Mouse (Mus musculus) liver, embryonic 14.5 days (tissue): ENCODE measurements at regions not wholly inside any gene's neighbourhood (a gene's known extent, or its start where the extent isn't known, plus 50 kb on each side); places are given as distances from the start of the nearest gene placed in this dataset.

Experiments
- ATAC-seq: fragments of 200-750 bp; cut with Nextera tagmentation; 2 replicates; pipeline ENCODE4 v1.8.0; 2017; ENCODE audit warnings: moderate number of reproducible peaks, mild to moderate bottlenecking, moderate library complexity; ENCODE audit not compliant: insufficient read depth
- DNase-seq, 3 experiments: peaks; one replicate each; pipeline ENCODE4 v3.0.0-alpha.2; 2012 to 2013; ENCODE audit warnings: low read depth in 3 of 3, low spot score in 3 of 3
- H3K27ac ChIP-seq: fragments of 300-500 bp; sonication (generic); 2 replicates; pipeline ENCODE4 v1.5.1; 2014; ENCODE audit warnings: moderate library complexity, mild to moderate bottlenecking, control low read depth, inconsistent platforms
- H3K27me3 ChIP-seq: fragments of 300-500 bp; sonication (generic); 2 replicates; pipeline ENCODE4 v1.6.1; 2014; ENCODE audit warnings: mild to moderate bottlenecking, low read length, moderate library complexity; ENCODE audit not compliant: control insufficient read depth, insufficient read depth
- H3K36me3 ChIP-seq: fragments of 300-500 bp; sonication (generic); replicated peaks from 2 replicates; pipeline ENCODE4 v1.6.1; 2014; ENCODE audit warnings: low read depth; ENCODE audit not compliant: control insufficient read depth, insufficient read depth
- H3K4me1 ChIP-seq, 2 experiments: fragments of 200-500 bp in 1 of 2; fragments of 300-500 bp in 1 of 2; sonication (generic) in 1 of 2; replicated peaks; 2 replicates each; pipeline ENCODE4 v1.6.1; 2012 to 2014; ENCODE audit warnings: antibody characterized with exemption in 1 of 2, inconsistent platforms in 1 of 2, low read length in 1 of 2; ENCODE audit not compliant: control insufficient read depth in 2 of 2, insufficient read depth in 2 of 2
- H3K4me2 ChIP-seq: fragments of 300-500 bp; sonication (generic); 2 replicates; pipeline ENCODE4 v1.6.1; 2014; ENCODE audit warnings: low read depth, mild to moderate bottlenecking, control low read depth, moderate library complexity
- H3K4me3 ChIP-seq, 2 experiments: fragments of 200-500 bp in 1 of 2; fragments of 300-500 bp in 1 of 2; sonication (generic) in 1 of 2; 2 replicates each; pipeline ENCODE4 v1.5.1; 2012 to 2014; ENCODE audit warnings: low read depth in 2 of 2, low read length in 2 of 2, mild to moderate bottlenecking in 2 of 2, control low read depth in 1 of 2, inconsistent platforms in 1 of 2, moderate library complexity in 1 of 2; ENCODE audit not compliant: insufficient read depth in 1 of 2
- H3K9ac ChIP-seq: fragments of 300-500 bp; sonication (generic); replicated peaks from 2 replicates; pipeline ENCODE4 v1.6.1; 2014; ENCODE audit warnings: mild to moderate bottlenecking, control low read depth, moderate library complexity
- H3K9me3 ChIP-seq: fragments of 300-500 bp; sonication (generic); 2 replicates; pipeline ENCODE4 v1.6.1; 2016; ENCODE audit warnings: low read length, mixed read lengths; ENCODE audit not compliant: control insufficient read depth
- CTCF ChIP-seq: IDR thresholded peaks from 2 replicates; pipeline ENCODE4 v1.5.1; 2016; ENCODE audit warnings: antibody characterized with exemption, low read depth, control low read depth
- EP300 ChIP-seq: IDR thresholded peaks from 2 replicates; pipeline ENCODE4 v1.6.1; 2016; ENCODE audit warnings: antibody characterized with exemption, low read depth
- WGBS: fragments of 180-500 bp; shearing (Covaris S2); extraction: QIAGEN DNeasy Blood & Tissue Kit; methylation state at CpG from one replicate; pipeline ENCODE4 v1.1.7; 2014; ENCODE audit not compliant: insufficient replicate concordance; 5-methylcytosine and 5-hydroxymethylcytosine counted together

GRCm38 (mm10) chr1:119124798-119125197 lies 71.4 kb upstream of the Gli2 start:
- no peak for TF ChIP-seq EP300
- no peak for TF ChIP-seq CTCF
- Histone ChIP-seq H3K9ac (no peak overlapping the region), H3K36me3 (no peaks in the 10 kb centered on the region), H3K4me3 (no peak overlapping the region), H3K27ac (no peak overlapping the region), H3K9me3 (no peaks in the 10 kb centered on the region), H3K27me3 (no peaks in the 10 kb centered on the region), H3K4me2 (no peak overlapping the region), H3K4me1 (no peaks in the 10 kb centered on the region)
- no peak for ATAC-seq
- WGBS = 33% methylated on average over 4 of the region's 4 CpGs
- no peak for DNase-seq

GRCm38 (mm10) chr1:119124063-119124462 lies 70.6 kb upstream of the Gli2 start:
- Histone ChIP-seq H3K9me3 (no peaks in the 10 kb centered on the region), H3K27me3 (no peaks in the 10 kb centered on the region), H3K4me3 (no peak overlapping the region), H3K27ac (no peak overlapping the region), H3K4me1 (no peaks in the 10 kb centered on the region), H3K36me3 (no peaks in the 10 kb centered on the region), H3K4me2 (no peak overlapping the region), H3K9ac (no peak overlapping the region)
- WGBS = 50% methylated on average over 2 of the region's 2 CpGs
- ATAC-seq (no peak), DNase-seq (no peak)
- no peak for TF ChIP-seq CTCF
- TF ChIP-seq EP300 = no peak

GRCm38 (mm10) chr1:119123402-119123801 lies 70.0 kb upstream of the Gli2 start:
- Histone ChIP-seq H3K4me3 (no peak overlapping the region), H3K9ac (no peak overlapping the region), H3K27ac (no peak overlapping the region), H3K4me2 (no peak overlapping the region), H3K9me3 (no peaks in the 10 kb centered on the region), H3K4me1 (no peaks in the 10 kb centered on the region), H3K27me3 (no peaks in the 10 kb centered on the region), H3K36me3 (no peaks in the 10 kb centered on the region)
- TF ChIP-seq CTCF = no peak
- TF ChIP-seq EP300 = no peak
- ATAC-seq (no peak), DNase-seq (no peak)
- WGBS = 30% methylated on average over 3 of the region's 3 CpGs

- Histone ChIP-seq H3K27me3 (no peaks in the 10 kb centered on the region), H3K9me3 (no peaks in the 10 kb centered on the region), H3K9ac (no peak overlapping the region), H3K36me3 (no peaks in the 10 kb centered on the region), H3K4me2 (no peak overlapping the region), H3K4me3 (no peak overlapping the region), H3K4me1 (no peaks in the 10 kb centered on the region), H3K27ac (no peak overlapping the region)
- 56% methylated on average over 6 of the region's 6 CpGs for WGBS
- no peak for TF ChIP-seq CTCF
- ATAC-seq (no peak), DNase-seq (no peak)
Measured at GRCm38 (mm10) chr1:119122975-119123374, 69.6 kb upstream of the Gli2 start.

GRCm38 (mm10) chr1:119119863-119120569 lies 66.6 kb upstream of the Gli2 start:
- Histone ChIP-seq H3K4me2 (no peak overlapping the region), H3K36me3 (no peaks in the 10 kb centered on the region), H3K4me1 (no peaks in the 10 kb centered on the region), H3K27ac (no peak overlapping the region), H3K27me3 (no peaks in the 10 kb centered on the region), H3K9me3 (no peaks in the 10 kb centered on the region), H3K9ac (no peak overlapping the region), H3K4me3 (no peak overlapping the region)
- WGBS = 32% methylated on average over 8 of the region's 8 CpGs
- DNase-seq (no peak), ATAC-seq (no peak)
- TF ChIP-seq EP300 (no peak), CTCF (peak; percentile 53)
